Mouse (Mus musculus): ENCODE measurements around the gene Uhrf1. TPM values are rescaled to one million over a fixed set of nuclear protein-coding genes. Genes with fewer than 3 reads are reported as not detected.

Uhrf1 gene
- total RNA-seq, 1 experiment, result 238 TPM

DNA sequence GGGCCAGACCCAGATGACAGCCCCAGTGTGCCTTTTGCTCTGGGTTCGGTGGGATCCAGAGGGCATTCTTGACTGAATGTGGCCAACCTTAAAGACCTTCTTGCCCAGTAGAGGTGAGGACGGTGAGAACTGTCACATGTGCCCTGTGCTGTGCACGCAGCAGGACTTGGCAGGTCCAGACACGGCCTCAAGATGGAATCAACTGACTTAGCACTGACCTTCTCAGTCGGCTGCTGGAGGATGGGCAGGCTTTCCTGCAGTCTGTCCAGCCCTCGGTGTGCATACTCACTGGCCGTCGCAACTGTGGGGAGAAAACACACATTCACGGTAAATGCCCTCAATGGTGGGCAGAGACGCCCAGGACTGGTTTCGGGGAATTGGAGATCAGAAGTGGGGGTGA, 17.1 kb upstream of the Uhrf1 start:
- peaks cover 47% of the 10 kb centered on the region for H3K36me3 ChIP-seq (ENCODE audit: control insufficient read depth, insufficient read depth, low read length, poor library complexity, severe bottlenecking)
- no peak overlapping the region for H3K27ac ChIP-seq (ENCODE audit: insufficient read depth, low read depth, low read length, poor library complexity, severe bottlenecking)
- H3K9me3 ChIP-seq (ENCODE audit: control insufficient read depth, insufficient read depth, low read depth, low read length), result no peaks in the 10 kb centered on the region
- H3K4me1 ChIP-seq (ENCODE audit: control insufficient read depth in 2 of 2, insufficient read depth in 2 of 2, low read length in 2 of 2, poor library complexity in 1 of 2), result peaks cover 14 to 25% of the 10 kb centered on the region in 2 experiments
- DNase-seq (ENCODE audit: low read depth, low spot score), result no peak
- no peak overlapping the region for H3K9ac ChIP-seq (ENCODE audit: insufficient read depth, low read depth, low read length, poor library complexity, severe bottlenecking)
- in situ Hi-C loops (cut with MboI; ENCODE audit: low sequenced_read_pairs in 2 of 2, unreplicated experiment in 2 of 2), result no loop called here
- no peak for TF ChIP-seq MAFK (IDR thresholded peaks at IDR 0.05; ENCODE audit: insufficient read depth, low read depth, low read length)
- TF ChIP-seq HCFC1 (IDR thresholded peaks at IDR 0.05; ENCODE audit: borderline replicate concordance, insufficient read depth, low read length), result no peak
- TF ChIP-seq ZC3H11A (IDR thresholded peaks at IDR 0.05; ENCODE audit: borderline replicate concordance, low read depth, low read length), result no peak
- TF ChIP-seq CHD2 (IDR thresholded peaks at IDR 0.05; ENCODE audit: low read depth, low read length), result no peak
- TF ChIP-seq ZNF384 (IDR thresholded peaks at IDR 0.05; ENCODE audit: low read depth, low read length), result no peak
- no peak overlapping the region for H3K4me3 ChIP-seq (ENCODE audit: insufficient read depth in 1 of 2, low read depth in 1 of 2, low read length in 2 of 2, poor library complexity in 1 of 2, severe bottlenecking in 1 of 2)

DNA sequence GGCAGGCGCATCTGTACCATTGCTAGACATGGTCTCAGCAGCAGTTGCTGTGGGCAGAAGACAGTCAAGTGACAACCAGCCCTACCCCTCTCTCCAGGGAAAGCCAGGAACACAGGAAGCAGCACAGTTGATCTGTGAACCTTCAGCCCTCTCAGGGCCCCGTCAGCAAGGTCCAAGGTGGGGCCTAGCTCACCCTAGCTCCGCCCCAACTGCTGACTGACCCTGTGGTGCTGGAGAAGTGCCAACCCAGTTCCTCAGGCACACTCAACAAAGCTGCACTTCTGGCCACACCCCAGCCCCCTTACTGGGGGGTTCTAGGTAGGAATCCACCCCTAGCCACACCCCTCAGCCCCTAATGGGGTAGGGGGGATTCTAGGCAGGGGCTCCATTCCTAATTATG, 15.3 kb upstream of the Uhrf1 start:
- Histone ChIP-seq H3K4me3 (ENCODE audit: insufficient read depth in 1 of 2, low read depth in 1 of 2, low read length in 2 of 2, poor library complexity in 1 of 2, severe bottlenecking in 1 of 2) (peak overlapping the region; percentile 13 to 37; a peak in 2 of 4 replicates), H3K9ac (ENCODE audit: insufficient read depth, low read depth, low read length, poor library complexity, severe bottlenecking) (peak overlapping the region; percentile 47; the same call in 1 of the 2 replicates), H3K27ac (ENCODE audit: insufficient read depth, low read depth, low read length, poor library complexity, severe bottlenecking) (peak overlapping the region; percentile 14; the same call in 1 of the 2 replicates), H3K4me1 (ENCODE audit: control insufficient read depth in 2 of 2, insufficient read depth in 2 of 2, low read length in 2 of 2, poor library complexity in 1 of 2) (peaks cover 13 to 39% of the 10 kb centered on the region in 2 experiments), H3K9me3 (ENCODE audit: control insufficient read depth, insufficient read depth, low read depth, low read length) (no peaks in the 10 kb centered on the region), H3K36me3 (ENCODE audit: control insufficient read depth, insufficient read depth, low read length, poor library complexity, severe bottlenecking) (peaks cover 38% of the 10 kb centered on the region)
- DNase-seq (ENCODE audit: low read depth, low spot score), result no peak
- TF ChIP-seq CHD2 (IDR thresholded peaks at IDR 0.05; ENCODE audit: low read depth, low read length) (no peak), ZNF384 (IDR thresholded peaks at IDR 0.05; ENCODE audit: low read depth, low read length) (no peak), MAFK (IDR thresholded peaks at IDR 0.05; ENCODE audit: insufficient read depth, low read depth, low read length) (no peak), ZC3H11A (IDR thresholded peaks at IDR 0.05; ENCODE audit: borderline replicate concordance, low read depth, low read length) (no peak), HCFC1 (IDR thresholded peaks at IDR 0.05; ENCODE audit: borderline replicate concordance, insufficient read depth, low read length) (no peak)
- in situ Hi-C loops (cut with MboI; ENCODE audit: low sequenced_read_pairs in 2 of 2, unreplicated experiment in 2 of 2), result no loop called here

DNA sequence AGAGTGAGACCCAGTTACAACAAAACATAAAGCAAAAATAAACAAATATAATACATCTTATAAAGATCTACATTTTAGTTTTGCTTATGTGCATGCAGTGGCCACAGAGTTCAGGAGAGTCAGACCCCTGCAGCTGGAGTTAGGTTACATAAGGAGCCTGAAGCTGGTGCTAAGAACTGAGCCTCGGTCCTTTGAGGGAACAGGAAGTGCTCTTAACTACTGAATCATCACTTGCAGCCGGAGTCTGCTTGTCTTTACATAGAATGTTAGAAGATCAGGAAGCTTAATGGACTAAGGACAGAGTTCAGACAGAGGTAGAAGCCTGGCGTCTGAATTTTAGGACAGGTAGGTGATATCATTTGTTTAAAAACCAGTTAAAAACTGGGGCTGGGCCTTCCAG, 14.3 kb upstream of the Uhrf1 start:
- DNase-seq (ENCODE audit: low read depth, low spot score), result no peak
- in situ Hi-C loops (cut with MboI; ENCODE audit: low sequenced_read_pairs in 2 of 2, unreplicated experiment in 2 of 2), result no loop called here
- H3K9me3 ChIP-seq (ENCODE audit: control insufficient read depth, insufficient read depth, low read depth, low read length), result no peaks in the 10 kb centered on the region
- H3K36me3 ChIP-seq (ENCODE audit: control insufficient read depth, insufficient read depth, low read length, poor library complexity, severe bottlenecking), result peaks cover 30% of the 10 kb centered on the region
- H3K4me1 ChIP-seq (ENCODE audit: control insufficient read depth in 2 of 2, insufficient read depth in 2 of 2, low read length in 2 of 2, poor library complexity in 1 of 2), result peaks cover 13 to 37% of the 10 kb centered on the region in 2 experiments
- no peak for TF ChIP-seq HCFC1 (IDR thresholded peaks at IDR 0.05; ENCODE audit: borderline replicate concordance, insufficient read depth, low read length)
- TF ChIP-seq MAFK (IDR thresholded peaks at IDR 0.05; ENCODE audit: insufficient read depth, low read depth, low read length), result no peak
- TF ChIP-seq ZC3H11A (IDR thresholded peaks at IDR 0.05; ENCODE audit: borderline replicate concordance, low read depth, low read length), result no peak
- H3K9ac ChIP-seq (ENCODE audit: insufficient read depth, low read depth, low read length, poor library complexity, severe bottlenecking), result no peak overlapping the region
- peak overlapping the region; percentile 95 for H3K27ac ChIP-seq (ENCODE audit: insufficient read depth, low read depth, low read length, poor library complexity, severe bottlenecking)
- peak overlapping the region; percentile 73 to 80; a peak in 3 of 4 replicates for H3K4me3 ChIP-seq (ENCODE audit: insufficient read depth in 1 of 2, low read depth in 1 of 2, low read length in 2 of 2, poor library complexity in 1 of 2, severe bottlenecking in 1 of 2)

DNA sequence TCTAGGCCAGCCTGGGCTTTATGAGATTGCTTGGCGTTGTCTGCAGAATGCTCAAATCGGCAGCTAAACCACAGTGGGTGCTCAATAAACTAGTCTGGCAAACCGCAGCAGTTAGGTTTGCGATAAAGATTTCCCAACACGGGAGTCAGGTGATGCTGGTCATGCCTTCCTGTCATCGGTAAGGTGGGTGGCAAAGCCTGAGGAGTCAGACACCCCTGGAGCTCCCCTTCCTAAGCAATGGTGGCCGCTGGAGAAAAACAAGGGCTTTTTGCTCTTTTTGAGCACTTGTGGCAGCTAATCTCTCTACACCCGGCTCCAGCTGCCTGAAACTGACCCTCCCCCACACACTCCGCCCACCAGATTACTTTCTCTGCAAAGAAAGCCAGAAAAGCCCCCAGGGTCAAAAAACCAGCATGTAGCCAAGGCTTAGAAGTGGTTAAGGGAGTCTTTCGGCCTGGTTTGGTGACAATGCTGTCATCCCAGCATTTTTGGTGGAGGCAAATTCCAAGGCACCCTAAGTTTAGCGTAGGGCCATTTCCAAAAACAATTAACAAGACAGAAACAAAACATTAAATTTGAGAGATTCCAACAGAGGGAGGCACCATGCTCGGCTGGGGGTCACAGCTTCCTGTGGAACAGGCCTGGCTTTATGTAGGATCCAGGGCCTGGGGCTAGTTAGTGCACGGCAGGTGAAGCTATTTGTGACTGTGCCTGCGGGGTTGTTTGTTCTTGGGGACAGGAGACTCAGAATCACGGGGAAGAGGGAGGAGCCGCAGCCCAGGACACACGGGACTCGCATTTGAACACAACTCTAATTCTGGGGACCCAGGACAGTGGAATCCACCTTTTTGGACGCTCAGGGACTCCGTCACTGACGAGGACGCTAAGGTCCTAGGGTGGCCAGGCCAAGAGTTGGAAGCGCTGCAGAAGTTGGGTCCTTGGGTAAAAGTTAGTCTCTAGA, 13.5 kb upstream of the Uhrf1 start:
- DNase-seq (ENCODE audit: low read depth, low spot score), result peak; percentile 91
- in situ Hi-C loops (cut with MboI; ENCODE audit: low sequenced_read_pairs in 2 of 2, unreplicated experiment in 2 of 2), result no loop called here
- H3K4me1 ChIP-seq (ENCODE audit: control insufficient read depth in 2 of 2, insufficient read depth in 2 of 2, low read length in 2 of 2, poor library complexity in 1 of 2), result peaks cover 13 to 37% of the 10 kb centered on the region in 2 experiments
- peak overlapping the region; percentile 73 to 80 for H3K4me3 ChIP-seq (ENCODE audit: insufficient read depth in 1 of 2, low read depth in 1 of 2, low read length in 2 of 2, poor library complexity in 1 of 2, severe bottlenecking in 1 of 2)
- no peaks in the 10 kb centered on the region for H3K9me3 ChIP-seq (ENCODE audit: control insufficient read depth, insufficient read depth, low read depth, low read length)
- H3K9ac ChIP-seq (ENCODE audit: insufficient read depth, low read depth, low read length, poor library complexity, severe bottlenecking), result peak overlapping the region; percentile 83
- H3K36me3 ChIP-seq (ENCODE audit: control insufficient read depth, insufficient read depth, low read length, poor library complexity, severe bottlenecking), result peaks cover 25% of the 10 kb centered on the region
- TF ChIP-seq HCFC1 (IDR thresholded peaks at IDR 0.05; ENCODE audit: borderline replicate concordance, insufficient read depth, low read length) (no peak), ZNF384 (IDR thresholded peaks at IDR 0.05; ENCODE audit: low read depth, low read length) (no peak), MAFK (IDR thresholded peaks at IDR 0.05; ENCODE audit: insufficient read depth, low read depth, low read length) (no peak)
- peak overlapping the region; percentile 95 for H3K27ac ChIP-seq (ENCODE audit: insufficient read depth, low read depth, low read length, poor library complexity, severe bottlenecking)

Measured in ES-E14 (cell line).